ENCODE assay signal across 8 mouse cellular contexts in genomic region chr12:17176041-17176756, GRCm38 (mm10). TPM values are rescaled to one million over a fixed set of nuclear protein-coding genes. Genes with fewer than 3 reads are reported as not detected.
A peak's percentile ranks its signal among the peaks of the same experiment; 100 is the strongest.
DNase-seq lines count a peak whose midpoint lies in the region; ATAC-seq and TF ChIP-seq lines count a peak whose summit lies in the region.

No protein-coding gene starts in this region.

- peak in 1 of 2 experiments; percentile 8 for DNase-seq in spleen, adult 2 months (ENCODE audit: low read depth in 1 of 2, low spot score in 2 of 2)
- DNase-seq in spleen, adult 12 weeks (ENCODE audit: low spot score) = no peak
- DNase-seq in embryo, embryonic 11 days = peak; percentile 85
- peak; percentile 17 to 34 for DNase-seq in heart, postnatal 10 days
- DNase-seq in kidney, postnatal 25 days = peak; percentile 29 to 56
- DNase-seq in liver, embryonic 13.5 days = no peak
- DNase-seq in c-Kit-positive CD71-positive TER-119-positive erythroid progenitor cells, embryonic 14.5 days (ENCODE audit: low spot score) = no peak

- H3K27ac ChIP-seq in spleen, adult 2 months (ENCODE audit: insufficient read depth, low read length) = no peak overlapping the region
- no peak overlapping the region for H3K27ac ChIP-seq in liver, embryonic 13.5 days
- H3K27ac ChIP-seq in neural tube, embryonic 12.5 days = no peak overlapping the region

- TF ChIP-seq CTCF in spleen, adult 2 months (IDR thresholded peaks at IDR 0.05; ENCODE audit: extremely low read depth, insufficient read depth, insufficient read length, insufficient replicate concordance) = no peak

- H3K4me2 ChIP-seq in liver, embryonic 13.5 days = peak overlapping the region; percentile 45
- peak overlapping the region; percentile 96 for H3K4me2 ChIP-seq in neural tube, embryonic 12.5 days (replicated peaks)

- TF ChIP-seq POLR2A in spleen, adult 2 months (IDR thresholded peaks at IDR 0.05; ENCODE audit: low read depth, low read length) = no peak

- H3K9ac ChIP-seq in liver, embryonic 13.5 days = no peak overlapping the region
- peak overlapping the region; percentile 66 for H3K9ac ChIP-seq in neural tube, embryonic 12.5 days

- WGBS in spleen, adult 2 months = 5% methylated on average over 54 of the region's 54 CpGs
- 2% methylated on average over 54 of the region's 54 CpGs for WGBS in liver, embryonic 13.5 days (ENCODE audit: insufficient replicate concordance)
- WGBS in neural tube, embryonic 12.5 days = under 1% methylated on average over 54 of the region's 54 CpGs

- no peaks in the 10 kb centered on the region for H3K9me3 ChIP-seq in liver, embryonic 13.5 days (replicated peaks)
- H3K9me3 ChIP-seq in neural tube, embryonic 12.5 days = peaks cover 4% of the 10 kb centered on the region; the same call in 1 of the 2 replicates

- peak overlapping the region; percentile 2; the same call in 1 of the 2 replicates for H3K4me3 ChIP-seq in spleen, adult 2 months (ENCODE audit: extremely low read depth, insufficient read depth, insufficient read length)
- H3K4me3 ChIP-seq in liver, embryonic 13.5 days (replicated peaks) = peak overlapping the region; percentile 31
- peak overlapping the region; percentile 47 for H3K4me3 ChIP-seq in neural tube, embryonic 12.5 days

- peaks cover 4% of the 10 kb centered on the region; the same call in 1 of the 2 replicates for H3K4me1 ChIP-seq in spleen, adult 2 months (ENCODE audit: control insufficient read depth, insufficient read depth, insufficient read length)
- no peaks in the 10 kb centered on the region for H3K4me1 ChIP-seq in liver, embryonic 13.5 days (replicated peaks)
- H3K4me1 ChIP-seq in neural tube, embryonic 12.5 days = peaks cover 18% of the 10 kb centered on the region; the same call in 1 of the 2 replicates

- peaks cover 7% of the 10 kb centered on the region for H3K27me3 ChIP-seq in spleen, adult 2 months (ENCODE audit: control insufficient read depth, insufficient read depth, low read length)
- peaks cover 35% of the 10 kb centered on the region for H3K27me3 ChIP-seq in liver, embryonic 13.5 days
- H3K27me3 ChIP-seq in neural tube, embryonic 12.5 days (replicated peaks) = peaks cover 23% of the 10 kb centered on the region

- ATAC-seq in liver, embryonic 13.5 days (ENCODE audit: low read depth) = no peak
- ATAC-seq in neural tube, embryonic 12.5 days (ENCODE audit: low FRiP score, low read depth) = peak; percentile 77

- intact Hi-C loops in heart, postnatal 10 days (cut with DNase I) = loop anchor here (10.0 kb wide), 1 partner anchor 141 kb away; no protein-coding TSS in a partner anchor

- H3K36me3 ChIP-seq in spleen, adult 2 months (ENCODE audit: control insufficient read depth, insufficient read depth, low read length) = no peaks in the 10 kb centered on the region
- no peaks in the 10 kb centered on the region for H3K36me3 ChIP-seq in liver, embryonic 13.5 days
- H3K36me3 ChIP-seq in neural tube, embryonic 12.5 days = no peaks in the 10 kb centered on the region

RNA-seq across cellular contexts. Expression of gene Kcnf1, which starts 0.5 kb away (rescaled TPM):
- 0.28 and 0.77 TPM in 2 replicates for polyA plus RNA-seq in spleen, adult 2 months (2012; rRNA removed)
- not detected for total RNA-seq in heart, postnatal 10 days (2021)
- polyA plus RNA-seq in liver, embryonic 13.5 days (2015; fragmentation: Nextera tagmentation; extraction: Ambion mirVana) = 0.35 and 0.36 TPM in 2 replicates
- 1.3 and 1.7 TPM in 2 replicates for polyA plus RNA-seq in neural tube, embryonic 12.5 days (2016; fragmentation: Nextera tagmentation; extraction: Ambion mirVana)

Comparison
In these comparisons a context has a peak if more than half of its experiments do, and no peak if none do; other contexts are left out.
1. DNase-seq: peak in embryo, embryonic 11 days (single experiment), heart, postnatal 10 days (2 of 2) and kidney, postnatal 25 days (2 of 2); none in spleen, adult 12 weeks (single experiment), liver, embryonic 13.5 days (single experiment) and c-Kit-positive CD71-positive TER-119-positive erythroid progenitor cells, embryonic 14.5 days (single experiment).
2. Peak in every context shown above with its lines, with median percentiles within 50 percentile points of each other: H3K4me3 ChIP-seq.